Mouse (Mus musculus) CH12.LX (cell line): Measurements from ENCODE around the gene Tas1r1. TPM values are rescaled to one million over a fixed set of nuclear protein-coding genes. Genes with fewer than 3 reads are reported as not detected.

Experiments used
- DNase-seq: peaks from one replicate; pipeline ENCODE4 v3.0.0-alpha.2; 2013; ENCODE audit errors: extremely low read depth
- H3K27ac ChIP-seq: 2 replicates; pipeline ENCODE4 v1.5.1; 2012; ENCODE audit warnings: low read depth, mild to moderate bottlenecking, control low read depth, moderate library complexity; ENCODE audit not compliant: insufficient read depth
- H3K27me3 ChIP-seq: replicated peaks from 2 replicates; pipeline ENCODE3; 2012; ENCODE audit warnings: inconsistent platforms
- H3K36me3 ChIP-seq, 2 experiments: replicated peaks in 1 of 2; 2 replicates each; pipeline versions ENCODE3 to v1.6.1; 2012; ENCODE audit warnings: inconsistent platforms in 1 of 2, low read length in 1 of 2, mild to moderate bottlenecking in 1 of 2, mixed read lengths in 1 of 2, moderate library complexity in 1 of 2; ENCODE audit not compliant: control insufficient read depth in 1 of 2, insufficient read depth in 1 of 2
- H3K4me1 ChIP-seq, 2 experiments: 2 replicates each; pipeline ENCODE4 v1.6.1; 2012; ENCODE audit warnings: inconsistent platforms in 1 of 2, moderate library complexity in 1 of 2; ENCODE audit not compliant: insufficient read depth in 2 of 2, control insufficient read depth in 1 of 2
- H3K4me2 ChIP-seq: 2 replicates; pipeline ENCODE4 v1.6.1; 2012; ENCODE audit warnings: low read depth, mild to moderate bottlenecking, control low read depth; ENCODE audit not compliant: poor library complexity, insufficient read depth, severe bottlenecking
- H3K4me3 ChIP-seq, 3 experiments: fragments of 150-350 bp in 1 of 3; sonication (generic) in 1 of 3; replicated peaks in 1 of 3; 2 replicates each; pipeline versions ENCODE3 to v1.5.1; 2011 to 2012; ENCODE audit warnings: low read depth in 2 of 3, low read length in 2 of 3, mild to moderate bottlenecking in 2 of 3, moderate library complexity in 2 of 3, control low read depth in 1 of 3, improper control_type of control experiment in 1 of 3, inconsistent platforms in 1 of 3, mixed read lengths in 1 of 3; ENCODE audit not compliant: poor library complexity in 1 of 3
- H3K79me2 ChIP-seq: replicated peaks from 2 replicates; pipeline ENCODE4 v1.6.1; 2012; ENCODE audit warnings: mild to moderate bottlenecking, moderate library complexity; ENCODE audit not compliant: control insufficient read depth, poor library complexity, insufficient read depth, severe bottlenecking; ENCODE audit errors: extremely low read depth
- H3K9ac ChIP-seq: 2 replicates; pipeline ENCODE4 v1.6.1; 2012; ENCODE audit warnings: low read depth, mild to moderate bottlenecking, control low read depth, moderate library complexity; ENCODE audit not compliant: insufficient read depth
- H3K9me3 ChIP-seq: replicated peaks from 2 replicates; pipeline ENCODE3; 2012; ENCODE audit warnings: low read length, inconsistent platforms, mixed read lengths
- CHD2 ChIP-seq: IDR thresholded peaks from 2 replicates; pipeline ENCODE4 v1.6.1; 2011; ENCODE audit warnings: low read length, improper control_type of control experiment
- CTCF ChIP-seq, 2 experiments: IDR thresholded peaks in 1 of 2; conservative IDR thresholded peaks in 1 of 2; 2 replicates each; pipeline ENCODE4 v1.5.1; 2011 to 2012; ENCODE audit warnings: low read depth in 2 of 2, low read length in 2 of 2, improper control_type of control experiment in 1 of 2, inconsistent platforms in 1 of 2, mild to moderate bottlenecking in 1 of 2, moderate library complexity in 1 of 2
- E2F4 ChIP-seq: IDR thresholded peaks from 2 replicates; pipeline ENCODE4 v1.6.1; 2011; ENCODE audit warnings: low read depth, low read length, improper control_type of control experiment; ENCODE audit not compliant: insufficient replicate concordance
- ELF1 ChIP-seq: IDR thresholded peaks from 2 replicates; pipeline ENCODE4 v1.6.1; 2014; ENCODE audit warnings: low read depth, mild to moderate bottlenecking, inconsistent platforms, low read length, improper control_type of control experiment
- EP300 ChIP-seq: IDR thresholded peaks from 2 replicates; pipeline ENCODE4 v1.6.1; 2011; ENCODE audit warnings: low read length, improper control_type of control experiment
- GABPA ChIP-seq: IDR thresholded peaks from 2 replicates; pipeline ENCODE4 v1.6.1; 2012; ENCODE audit warnings: low read depth, low read length, improper control_type of control experiment, inconsistent platforms; ENCODE audit not compliant: insufficient replicate concordance
- JUN ChIP-seq: IDR thresholded peaks from 2 replicates; pipeline ENCODE4 v1.6.1; 2011; ENCODE audit warnings: low read depth, mild to moderate bottlenecking, low read length, improper control_type of control experiment, moderate library complexity; ENCODE audit not compliant: insufficient read depth
- JUND ChIP-seq: conservative IDR thresholded peaks from 2 replicates; pipeline ENCODE4 v1.6.1; 2011; ENCODE audit warnings: low read depth, low read length, improper control_type of control experiment
- KAT2A ChIP-seq: IDR thresholded peaks from 2 replicates; pipeline ENCODE4 v1.6.1; 2012; ENCODE audit warnings: low read length, improper control_type of control experiment, inconsistent platforms; ENCODE audit not compliant: insufficient replicate concordance
- MAFK ChIP-seq: IDR thresholded peaks from 2 replicates; pipeline ENCODE4 v1.6.1; 2011; ENCODE audit warnings: low read length, improper control_type of control experiment; ENCODE audit not compliant: insufficient replicate concordance
- MAX ChIP-seq: IDR thresholded peaks from 2 replicates; pipeline ENCODE4 v1.6.1; 2011; ENCODE audit warnings: low read length, improper control_type of control experiment
- MXI1 ChIP-seq: IDR thresholded peaks from 2 replicates; pipeline ENCODE4 v1.6.1; 2011; ENCODE audit warnings: mild to moderate bottlenecking, low read depth, low read length, improper control_type of control experiment
- NRF1 ChIP-seq: IDR thresholded peaks from 2 replicates; pipeline ENCODE4 v1.6.1; 2014; ENCODE audit warnings: low read depth, mild to moderate bottlenecking, inconsistent platforms, low read length, improper control_type of control experiment, moderate library complexity
- PAX5 ChIP-seq: IDR thresholded peaks from 2 replicates; pipeline ENCODE4 v1.6.1; 2012; ENCODE audit warnings: low read length, inconsistent platforms, mixed read lengths
- RAD21 ChIP-seq: IDR thresholded peaks from 2 replicates; pipeline ENCODE4 v1.6.1; 2011; ENCODE audit warnings: low read depth, mild to moderate bottlenecking, low read length, improper control_type of control experiment, moderate library complexity
- SIN3A ChIP-seq: IDR thresholded peaks from 2 replicates; pipeline ENCODE4 v1.6.1; 2012; ENCODE audit warnings: low read length, improper control_type of control experiment, inconsistent platforms
- TBP ChIP-seq: conservative IDR thresholded peaks from 2 replicates; pipeline ENCODE4 v1.6.1; 2011; ENCODE audit warnings: low read depth, low read length, improper control_type of control experiment
- UBTF ChIP-seq: IDR thresholded peaks from 2 replicates; pipeline ENCODE4 v1.6.1; 2012; ENCODE audit warnings: low read depth, mild to moderate bottlenecking, inconsistent platforms, low read length, improper control_type of control experiment, moderate library complexity
- USF2 ChIP-seq: conservative IDR thresholded peaks from 2 replicates; pipeline ENCODE4 v1.6.1; 2011; ENCODE audit warnings: low read depth, low read length, improper control_type of control experiment
- ZC3H11A ChIP-seq: IDR thresholded peaks from 2 replicates; pipeline ENCODE4 v1.6.1; 2012; ENCODE audit warnings: low read depth, mild to moderate bottlenecking, inconsistent platforms, low read length, improper control_type of control experiment
- dilution Hi-C: fragments of 300-500 bp; cut with MboI; formaldehyde crosslinking; loops from 2 replicates; pipeline ENCODE4 v1.14.3; 2020; ENCODE audit warnings: low sequenced_read_pairs; ENCODE audit not compliant: extremely low pct_unique_long_range_greater_than_20kb, extremely low pct_ligation_motif_present
- in situ Hi-C: fragments of 300-500 bp; cut with MboI; formaldehyde crosslinking; loops from 3 replicates; pipeline ENCODE4 v1.14.3; 2019; ENCODE audit warnings: low sequenced_read_pairs, low pct_ligation_motif_present, low pct_unique_long_range_greater_than_20kb, mixed read lengths
- polyA plus RNA-seq: library from polyadenylated mRNA; unstranded; fragments of >175 nt; gene quantifications from 2 replicates; pipeline ENCODE4 v1.2.1, GENCODE M21; 2012; ENCODE audit warnings: low read depth; ENCODE audit not compliant: insufficient read length
- total RNA-seq, 2 experiments: library from RNA; depleted of rRNA; stranded (reverse); fragments of 300-350 nt in 1 of 2; fragments of >200 nt in 1 of 2; gene quantifications; 2 replicates each; pipeline ENCODE4 v1.2.3; 2012 to 2014

Gene Tas1r1
- total and polyA plus RNA-seq, 3 experiments, result 0.21 TPM; not detected in 2

DNA sequence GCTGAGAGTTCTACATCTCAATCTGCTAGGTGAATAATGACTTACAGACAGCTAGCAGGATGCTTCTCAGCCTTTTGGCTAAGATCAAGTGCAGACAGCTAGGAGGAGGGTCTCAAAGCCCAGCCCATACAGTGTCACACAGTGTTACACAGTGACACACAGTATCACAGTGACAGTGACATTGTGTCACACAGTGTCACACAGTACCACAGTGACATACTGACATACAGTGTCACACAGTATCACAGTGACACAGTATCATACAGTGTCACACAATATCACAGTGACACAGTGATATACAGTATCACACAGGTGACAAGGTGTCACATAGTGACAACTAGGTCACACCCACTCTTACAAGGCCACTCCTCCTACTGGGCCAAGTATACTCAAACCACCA is 28.9 kb upstream of the Tas1r1 start:
- in situ Hi-C loops, result no loop called here
- dilution Hi-C loops, result no loop called here

GRCm38 (mm10) chr4:152062390-152063110 is 24.2 kb upstream of the Tas1r1 start:
- in situ Hi-C loops (no loop called here), dilution Hi-C loops (no loop called here)
- Histone ChIP-seq H3K4me1 (no peaks in the 10 kb centered on the region; a peak in 1 of 4 replicates), H3K27ac (no peak overlapping the region), H3K4me2 (no peak overlapping the region), H3K79me2 (no peaks in the 10 kb centered on the region), H3K4me3 (no peak overlapping the region), H3K36me3 (peaks cover 32 to 61% of the 10 kb centered on the region in 2 experiments), H3K27me3 (no peaks in the 10 kb centered on the region), H3K9me3 (no peaks in the 10 kb centered on the region), H3K9ac (no peak overlapping the region)
- no peak for DNase-seq
- no peak for TF ChIP-seq NRF1
- no peak for TF ChIP-seq SIN3A
- no peak for TF ChIP-seq ELF1
- no peak for TF ChIP-seq EP300
- no peak for TF ChIP-seq ZC3H11A
- TF ChIP-seq TBP, result no peak
- no peak for TF ChIP-seq RAD21
- TF ChIP-seq KAT2A, result no peak
- TF ChIP-seq MAFK, result no peak
- TF ChIP-seq USF2, result no peak
- TF ChIP-seq UBTF, result no peak
- no peak for TF ChIP-seq E2F4
- TF ChIP-seq MXI1, result no peak
- TF ChIP-seq JUN, result no peak
- TF ChIP-seq GABPA, result no peak
- TF ChIP-seq JUND, result no peak
- no peak for TF ChIP-seq MAX

More for the DNA sequence above, 28.9 kb upstream of the Tas1r1 start:
- no peak overlapping the region for H3K27ac ChIP-seq
- TF ChIP-seq PAX5 (no peak), CHD2 (no peak), CTCF (conservative IDR thresholded peaks at IDR 0.05 in 1 of 2, IDR thresholded peaks at IDR 0.05 in 1 of 2; ENCODE audit: low read depth in 2 of 2, low read length in 2 of 2) (no peak)
- TF ChIP-seq, all 38 proteins: peak for 0
- no peaks in the 10 kb centered on the region for H3K79me2 ChIP-seq
- no peak for DNase-seq
- H3K36me3 ChIP-seq, result peaks cover 0 to 17% of the 10 kb centered on the region in 2 experiments
- H3K4me1 ChIP-seq, result peaks cover 4 to 7% of the 10 kb centered on the region in 2 experiments; a peak in 3 of 4 replicates
- no peak overlapping the region for H3K4me2 ChIP-seq
- H3K4me3 ChIP-seq, result no peak overlapping the region
- H3K9ac ChIP-seq, result no peak overlapping the region
- H3K9me3 ChIP-seq, result no peaks in the 10 kb centered on the region
- H3K27me3 ChIP-seq, result no peaks in the 10 kb centered on the region
